Mouse (Mus musculus): ENCODE data around the gene Appl2.

GRCm38 (mm10) chr10:83592616-83593015 lies 55.9 kb downstream of the Appl2 start:
- TF ChIP-seq CTCF (IDR thresholded peaks at IDR 0.05; ENCODE audit: control insufficient read depth, insufficient read depth, insufficient read length) (no peak), CEBPB (IDR thresholded peaks at IDR 0.05; ENCODE audit: low read depth) (no peak), FOSL1 (IDR thresholded peaks at IDR 0.05; ENCODE audit: insufficient read depth, low read length, poor library complexity, severe bottlenecking) (no peak), USF1 (IDR thresholded peaks at IDR 0.05; ENCODE audit: low read depth) (no peak), MAX (IDR thresholded peaks at IDR 0.05) (no peak), MYOG (IDR thresholded peaks at IDR 0.05; ENCODE audit: control insufficient read depth, extremely low read depth, insufficient read length) (no peak), MYOD1 (IDR thresholded peaks at IDR 0.05; ENCODE audit: control insufficient read depth, insufficient read length, low read depth) (no peak)

All from C2C12 (cell line).